Mouse (Mus musculus) cerebellum, postnatal 14 days (tissue): ENCODE measurements around the gene Arid2.
"Not testable (repeated sequence)": the region's sequence is repeated elsewhere in the genome, so short reads cannot be mapped to it uniquely, and the experiment has no call there.

Source experiments
- DNase-seq, 2 experiments: peaks; one replicate each; pipeline ENCODE4 v3.0.0; 2021; ENCODE audit warnings: mixed read lengths in 2 of 2

Gene Arid2

DNA sequence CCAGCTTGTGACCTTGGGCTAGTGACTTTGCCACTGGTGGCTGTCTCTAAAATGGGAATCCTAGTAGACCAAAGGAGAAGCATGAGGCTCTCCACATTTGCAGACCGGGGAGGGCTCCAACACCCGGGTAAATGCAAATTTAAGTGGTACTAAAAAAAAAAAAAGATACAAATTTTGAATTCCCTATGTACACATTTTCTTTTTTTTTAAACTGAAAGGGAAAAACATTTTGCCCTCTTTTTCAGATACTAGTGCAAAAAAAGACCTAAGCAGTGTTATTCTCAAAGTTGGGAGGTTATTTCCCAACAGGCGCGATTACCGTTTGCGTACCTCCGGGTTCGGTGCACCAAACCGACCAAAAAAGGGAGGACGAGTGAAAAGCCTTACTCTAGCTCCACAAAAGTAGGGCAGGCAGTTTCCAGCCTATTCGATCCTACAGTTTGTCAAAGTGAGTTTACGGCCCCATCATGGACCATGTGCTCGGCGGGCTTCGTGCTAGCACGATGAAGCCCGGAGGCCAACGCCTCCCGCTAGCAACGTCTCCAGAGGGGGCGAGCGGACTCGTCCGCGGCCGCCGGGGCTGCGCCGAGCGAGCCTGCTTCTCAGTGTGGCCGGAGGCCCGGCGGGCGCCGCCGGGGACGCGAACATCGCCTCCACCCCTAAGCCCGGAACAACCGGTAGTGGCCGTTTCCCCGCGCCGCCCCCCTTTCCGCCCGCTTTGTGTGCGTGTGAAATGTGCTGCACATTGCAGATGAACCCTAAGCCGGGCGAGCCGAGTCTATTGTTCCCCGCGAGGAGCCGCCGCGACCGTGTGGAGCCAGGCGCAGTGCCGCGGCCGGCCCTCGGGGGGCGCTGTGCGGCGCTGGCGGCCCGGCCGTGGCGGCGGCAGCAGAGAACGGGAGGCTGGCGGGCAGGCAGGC, 1.0 kb upstream of the Arid2 start:
- peak; percentile 95 to 96 for DNase-seq

DNA sequence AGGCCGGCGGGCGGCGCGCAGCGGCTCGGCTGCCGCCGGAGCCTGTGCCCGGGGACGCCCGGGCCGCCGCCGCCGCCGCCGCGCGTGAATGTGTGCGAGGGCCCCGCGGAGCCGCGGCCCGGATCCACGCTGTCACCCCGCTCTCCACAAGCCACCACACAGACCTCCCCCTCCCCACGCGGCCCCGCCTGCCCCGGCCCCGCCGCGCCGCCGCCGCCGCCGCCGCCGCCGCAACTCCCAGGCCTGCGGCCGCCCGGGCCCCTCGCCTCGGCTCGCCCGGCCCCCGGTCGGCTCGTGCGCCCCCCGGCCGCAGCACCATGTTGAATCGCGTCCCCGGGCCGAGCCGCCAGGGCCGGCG, 404 bp upstream of the Arid2 start:
- DNase-seq, result no peak

DNA sequence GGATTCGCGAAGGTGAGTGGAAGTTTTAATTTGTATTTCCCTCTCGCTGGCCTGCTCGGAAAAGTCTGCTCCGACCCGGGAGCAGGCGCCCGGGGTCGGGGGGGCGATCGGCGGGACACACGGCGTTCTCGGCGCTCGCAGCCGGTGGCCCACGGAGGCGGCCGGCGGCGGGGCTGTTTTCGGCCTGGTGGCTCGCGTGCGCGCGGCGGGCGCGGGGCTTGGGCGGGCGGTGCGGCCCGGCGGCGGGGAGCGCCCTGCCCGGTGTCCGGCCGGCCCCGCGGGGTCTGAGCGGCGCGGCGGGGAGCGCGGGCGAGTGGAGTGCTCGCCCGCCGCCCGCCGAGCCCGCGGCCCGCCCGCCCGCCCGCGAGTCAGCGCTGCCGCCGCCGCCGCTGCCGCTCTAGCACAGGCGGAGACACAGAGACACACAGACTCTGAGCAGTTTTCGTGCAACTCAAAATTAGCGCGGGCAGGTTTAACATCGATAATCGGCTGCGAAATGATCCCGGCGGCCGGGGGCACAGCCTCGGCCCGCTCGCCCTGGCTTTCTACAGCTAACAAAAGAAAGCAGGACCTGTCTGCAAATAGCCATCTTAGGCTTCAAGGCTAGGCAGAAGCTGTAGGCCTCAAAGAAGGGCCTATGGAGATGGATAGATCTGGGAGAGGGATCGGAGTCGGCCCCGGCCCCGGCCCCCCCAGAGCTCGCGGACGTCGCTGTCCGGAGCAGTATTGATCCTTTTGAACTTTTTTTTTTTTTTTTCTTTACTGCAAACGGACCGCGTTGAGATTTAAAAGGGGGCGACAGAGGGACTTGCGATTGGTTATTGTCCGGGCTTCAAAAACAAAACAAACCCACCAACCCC, 888 bp downstream of the Arid2 start:
- peak; percentile 60 to 67 for DNase-seq

DNA sequence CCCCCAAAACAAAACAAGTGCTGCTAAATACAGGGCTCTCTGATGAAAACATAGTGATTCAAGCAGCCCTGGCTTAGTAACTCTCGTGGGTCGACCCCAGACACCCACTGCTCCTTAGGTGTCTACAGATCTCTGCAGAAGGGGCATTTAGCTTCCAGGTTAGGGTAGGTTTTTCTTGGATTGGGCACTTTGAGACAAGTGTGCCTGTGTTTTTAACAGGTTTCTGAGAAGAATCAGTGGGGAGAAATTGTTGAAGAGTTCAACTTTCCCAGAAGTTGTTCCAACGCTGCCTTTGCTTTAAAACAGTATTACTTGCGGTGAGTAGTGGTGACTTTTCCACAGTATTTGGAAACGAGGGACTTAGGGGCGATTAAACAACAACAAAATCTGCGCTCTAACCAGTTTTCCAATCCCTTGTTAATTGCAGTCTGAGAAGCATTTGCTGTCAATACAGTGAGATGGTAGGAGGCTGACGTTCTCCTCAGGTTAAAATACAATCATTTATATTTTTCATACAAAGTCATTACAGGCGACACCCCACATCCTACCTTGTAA, 1.6 kb downstream of the Arid2 start:
- DNase-seq, result peak in 1 of 2 experiments; percentile 27

DNA sequence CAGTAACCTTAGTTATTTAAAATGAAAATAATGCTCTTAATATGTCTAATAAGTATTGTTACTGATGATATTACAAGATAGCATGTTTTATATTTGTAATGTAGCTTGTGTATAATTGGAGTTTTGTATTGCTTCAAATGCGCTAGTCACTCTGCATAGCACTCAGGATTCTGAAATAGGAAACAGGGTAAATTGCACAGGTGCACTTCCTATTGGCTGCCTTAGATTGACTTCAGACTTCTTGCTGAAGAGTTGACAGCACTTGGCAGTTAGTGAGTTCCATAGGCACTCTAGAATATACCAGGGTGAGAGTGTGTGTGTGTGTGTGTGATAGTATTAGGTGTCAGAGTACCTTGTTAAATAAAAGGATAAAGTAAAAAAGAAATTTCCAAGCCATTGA, 2.7 kb downstream of the Arid2 start:
- DNase-seq, result no peak

DNA sequence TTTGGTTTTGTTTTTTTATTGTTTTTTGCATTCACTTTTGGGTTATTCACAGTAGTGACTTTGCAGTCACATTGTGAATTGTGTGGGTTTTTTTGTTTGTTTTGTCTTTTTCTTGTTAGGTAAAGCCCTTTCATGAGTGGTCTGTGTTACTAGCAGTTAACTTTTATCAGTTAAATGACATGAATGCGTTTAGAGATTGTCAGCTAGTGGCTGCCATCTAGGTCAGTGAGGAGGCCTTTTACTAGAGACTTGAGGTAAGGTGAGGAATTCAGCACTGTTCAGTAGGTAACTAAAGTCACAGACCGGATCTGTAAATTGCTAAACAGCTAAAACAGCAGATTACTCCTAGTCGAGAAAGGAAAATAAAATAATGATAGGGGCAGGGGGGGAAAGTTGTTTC, 6.1 kb downstream of the Arid2 start:
- no peak for DNase-seq

DNA sequence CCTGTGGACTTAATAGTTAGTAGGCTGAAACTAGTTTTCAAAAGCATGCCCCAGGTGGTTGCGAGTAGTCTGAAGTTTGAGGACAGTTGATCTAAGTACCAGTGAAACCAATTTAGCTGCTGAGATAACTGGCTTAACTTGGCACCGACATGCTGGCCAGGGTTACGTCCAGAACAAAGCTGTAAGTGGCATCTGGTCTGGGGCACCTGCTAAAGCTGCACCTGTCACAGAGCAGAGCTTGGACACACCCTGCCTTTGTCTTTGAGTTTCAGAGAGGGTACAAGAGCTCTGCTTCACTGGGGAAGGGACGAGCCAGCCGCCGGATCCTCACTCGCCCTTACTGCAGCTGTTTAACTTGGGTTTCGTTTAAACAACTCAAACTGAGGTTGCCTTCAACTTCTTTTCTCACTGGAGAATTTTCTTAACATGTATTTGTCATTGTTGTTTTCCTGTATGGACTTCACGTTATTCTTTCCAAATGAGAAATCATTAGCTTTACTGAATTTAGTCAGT, 9.8 kb downstream of the Arid2 start:
- no peak for DNase-seq

DNA sequence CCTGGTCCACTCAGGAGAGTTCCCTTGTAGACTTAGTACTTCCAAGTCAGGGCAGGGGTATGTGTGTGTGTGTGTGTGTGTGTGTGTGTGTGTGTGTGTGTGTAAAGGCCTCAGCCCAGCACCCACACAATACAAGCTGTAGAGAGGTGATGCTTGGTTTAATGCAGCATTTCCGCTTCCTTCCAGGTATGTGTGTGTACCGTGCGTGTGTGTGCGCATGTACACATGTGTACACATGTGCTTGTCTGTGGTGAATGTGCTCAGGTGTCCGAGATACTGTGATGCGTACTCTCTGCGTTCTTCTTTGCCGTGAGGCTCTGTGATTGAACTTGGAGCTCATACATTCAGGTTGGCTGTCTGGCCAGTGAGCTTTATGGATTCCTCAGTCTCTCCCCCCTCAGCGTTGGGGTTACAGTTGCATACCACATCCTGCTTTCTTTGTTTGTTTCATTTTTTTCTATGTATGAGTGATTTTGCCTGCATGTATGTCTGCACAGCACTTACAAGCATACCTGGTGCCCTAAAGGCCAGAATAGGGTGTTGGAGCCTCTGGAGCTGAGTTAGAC, 10.4 kb downstream of the Arid2 start:
- DNase-seq, result no peak

DNA sequence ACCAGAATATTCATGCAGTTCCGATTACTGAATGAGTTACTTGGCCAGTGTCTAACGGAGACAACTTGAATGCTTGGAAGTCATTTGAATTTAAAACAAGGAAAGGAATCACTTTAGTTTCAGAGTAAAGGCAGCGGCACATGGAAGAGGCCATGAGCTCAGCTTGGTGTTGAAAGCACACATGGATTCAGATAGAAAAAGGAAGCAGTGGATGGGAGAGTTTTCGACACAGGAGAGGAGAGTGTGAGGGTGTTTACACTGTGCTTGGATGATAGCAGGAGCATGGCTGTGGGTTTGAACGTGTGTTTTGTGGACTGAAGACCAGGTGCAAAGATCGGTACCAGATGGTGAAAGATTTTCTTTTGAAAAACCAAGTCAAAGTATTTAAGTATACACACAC, 22.0 kb downstream of the Arid2 start:
- DNase-seq, result no peak

DNA sequence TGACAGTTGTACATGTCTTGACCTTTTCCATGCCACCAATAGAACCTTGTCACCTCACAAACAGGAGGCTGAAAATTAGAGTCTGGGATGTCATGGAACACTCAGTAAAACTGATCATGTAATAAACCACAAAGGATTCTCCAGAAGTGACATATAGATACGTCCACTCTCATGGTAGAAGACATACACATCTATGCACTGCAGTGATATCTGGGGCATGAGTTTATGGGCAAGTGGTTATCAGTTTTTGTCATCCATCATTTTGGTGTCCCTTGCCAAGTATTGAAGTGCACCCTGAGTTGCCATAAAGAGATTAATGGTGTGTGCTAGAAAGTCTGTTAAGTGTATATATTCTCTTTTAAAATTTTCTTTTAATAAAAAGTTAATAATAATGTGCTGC, 25.6 kb downstream of the Arid2 start:
- no peak for DNase-seq

DNA sequence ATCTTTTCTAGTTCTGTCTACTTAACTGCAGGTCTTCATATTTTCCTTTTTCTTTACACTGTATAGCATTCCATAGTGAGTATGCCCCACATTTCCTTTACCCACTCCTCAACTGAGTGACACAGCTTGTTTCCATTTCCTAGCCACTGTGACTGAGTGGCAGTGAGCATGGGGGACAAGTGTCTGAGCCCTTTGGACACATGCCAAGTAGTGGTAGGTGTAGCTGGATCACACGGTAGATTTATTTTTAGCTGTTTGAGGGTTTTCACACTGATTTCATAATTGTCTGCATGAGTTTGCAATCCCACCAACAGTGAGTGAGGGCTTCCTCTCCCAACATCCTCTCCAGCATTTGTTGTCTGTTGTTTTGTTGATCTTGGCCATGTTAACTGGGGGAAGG, 28.3 kb downstream of the Arid2 start:
- DNase-seq, result peak; percentile 26 to 31

DNA sequence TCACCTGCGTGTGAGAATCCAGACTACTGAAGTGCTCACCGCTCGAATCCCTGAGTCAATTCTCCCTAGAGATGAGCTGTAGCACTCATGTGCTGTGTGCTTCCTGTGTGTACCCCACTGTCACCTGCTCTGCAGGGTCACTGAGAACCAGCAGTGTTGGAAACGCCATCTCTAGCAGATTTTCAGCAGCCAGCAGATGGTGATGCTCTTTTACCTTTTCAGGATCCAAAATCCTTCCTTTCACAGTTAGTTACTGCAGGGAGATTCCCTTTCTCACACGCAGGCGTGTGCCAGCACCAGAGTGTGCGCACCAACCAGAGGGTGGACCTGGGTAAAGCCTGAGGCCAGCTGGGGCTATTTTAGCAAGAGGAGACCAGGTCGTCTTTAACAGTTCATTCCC, 32.0 kb downstream of the Arid2 start:
- DNase-seq, result peak; percentile 47 to 56

DNA sequence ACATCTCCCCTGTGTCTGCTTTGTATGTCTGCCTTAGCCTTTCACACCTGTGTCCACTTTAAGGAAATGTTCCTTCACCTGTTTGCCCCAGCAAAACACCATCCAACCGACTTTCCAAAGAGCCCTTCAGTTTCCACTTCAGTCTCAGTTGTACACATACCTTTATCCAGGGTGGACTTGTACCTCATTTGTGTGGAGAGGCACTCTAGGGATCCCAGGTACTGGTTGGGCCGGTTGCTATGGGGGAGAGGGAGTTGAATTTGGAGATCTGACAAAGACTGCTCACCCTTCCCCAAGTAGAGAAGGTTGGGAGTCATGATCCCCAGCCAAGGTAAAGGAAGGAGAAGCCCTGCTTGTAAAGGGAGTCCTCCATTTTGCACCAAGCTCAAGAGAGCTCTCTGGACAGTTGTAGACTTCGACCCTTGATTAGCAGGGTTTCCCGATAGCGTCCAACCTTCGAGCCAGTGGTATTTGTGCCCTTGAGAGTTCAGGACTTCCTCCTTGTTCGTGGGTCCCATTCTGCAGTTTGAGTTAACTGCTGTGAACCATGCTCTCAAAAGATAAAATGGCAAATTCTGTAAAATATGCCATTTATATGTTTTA, 38.5 kb downstream of the Arid2 start:
- no peak for DNase-seq

DNA sequence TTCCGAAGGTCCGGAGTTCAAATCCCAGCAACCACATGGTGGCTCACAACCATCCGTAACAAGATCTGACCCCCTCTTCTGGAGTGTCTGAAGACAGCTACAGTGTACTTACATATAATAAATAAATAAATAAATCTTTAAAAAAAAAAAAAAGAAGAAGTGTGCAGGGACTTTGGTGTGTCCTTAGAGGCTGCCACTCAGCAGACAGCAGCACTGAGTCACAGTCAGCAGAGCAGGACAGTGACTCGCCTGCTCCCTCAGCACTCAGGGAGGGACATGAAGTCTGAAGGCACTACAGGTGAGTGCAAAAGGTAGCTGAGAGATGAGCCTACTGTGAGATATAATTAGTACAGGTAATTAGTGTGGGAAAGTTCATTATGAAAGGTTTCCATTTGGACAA, 41.4 kb downstream of the Arid2 start:
- not testable (repeated sequence) for DNase-seq

DNA sequence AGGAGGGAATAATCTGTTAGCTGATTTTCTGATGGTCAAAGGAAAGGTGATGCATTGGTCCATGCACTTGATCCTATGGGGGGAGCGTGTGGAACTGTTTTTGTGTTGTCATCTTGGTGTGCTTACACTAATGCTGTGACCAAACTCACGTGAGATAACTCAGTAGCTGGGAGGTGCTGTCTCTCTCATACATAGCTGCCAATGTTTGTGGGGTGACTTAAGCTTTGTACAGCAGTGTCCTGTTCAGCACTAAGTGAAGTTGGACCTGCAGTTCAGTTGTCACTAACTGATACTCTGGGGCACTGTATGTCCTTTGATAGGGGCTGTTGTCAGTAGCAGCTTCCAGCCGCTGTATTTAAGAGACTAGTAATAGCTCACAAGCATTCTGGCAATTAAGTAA, 43.2 kb downstream of the Arid2 start:
- no peak for DNase-seq

DNA sequence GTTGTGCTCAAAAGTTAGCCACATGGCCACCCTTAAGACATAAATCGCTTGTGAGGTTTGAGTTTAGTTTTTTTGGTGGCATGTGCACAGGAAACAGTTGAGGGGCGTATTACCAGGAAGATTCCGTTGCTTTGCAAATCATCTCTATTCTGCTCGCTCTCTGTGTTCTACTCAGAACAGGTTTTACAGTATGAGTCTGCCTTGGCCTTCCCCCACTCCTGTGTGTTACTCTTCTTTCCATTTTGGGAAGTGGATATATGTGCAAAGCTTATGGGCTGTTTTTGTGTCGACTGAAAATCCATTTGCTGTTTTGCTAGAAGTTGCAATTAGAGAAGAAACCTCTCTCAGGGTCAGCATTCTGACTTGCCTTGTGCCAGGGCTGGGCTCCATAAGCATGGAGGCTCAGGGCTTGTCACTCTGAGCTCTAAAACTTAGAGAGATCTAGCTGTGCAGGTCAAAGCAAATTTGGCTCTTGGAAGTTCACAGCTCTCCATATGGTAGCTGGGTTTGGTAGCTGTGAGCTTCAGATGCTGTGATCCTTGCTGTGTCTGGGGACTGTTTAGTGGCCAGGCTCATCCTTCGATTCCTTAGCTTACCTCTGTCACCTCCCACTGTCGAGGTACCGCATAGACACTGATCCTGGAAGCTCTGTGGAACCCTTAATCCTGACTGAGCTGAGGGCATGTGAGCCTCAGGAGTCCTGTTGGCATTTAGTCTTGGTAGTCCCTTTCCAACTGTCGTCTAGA, 45.3 kb downstream of the Arid2 start:
- DNase-seq, result no peak

DNA sequence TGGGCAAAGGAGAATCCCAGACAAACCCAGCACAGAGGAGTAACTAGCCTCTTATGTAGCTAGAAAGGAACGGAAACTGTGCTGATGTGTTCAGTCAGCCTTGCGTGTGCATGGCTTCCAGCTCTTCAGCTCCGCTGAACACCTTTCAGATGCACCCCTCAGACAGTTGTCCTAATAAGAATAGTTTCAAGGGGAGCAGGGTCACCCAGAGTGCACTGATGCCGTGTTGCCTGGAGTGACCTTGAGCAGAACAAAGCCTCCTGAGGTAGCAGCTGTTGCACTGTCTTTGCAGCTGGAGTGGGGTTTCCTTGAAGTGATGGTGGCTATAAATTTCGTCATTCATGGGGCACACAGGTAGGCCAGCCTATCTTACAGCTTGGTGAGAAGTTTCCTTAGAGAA, 46.0 kb downstream of the Arid2 start:
- no peak for DNase-seq

DNA sequence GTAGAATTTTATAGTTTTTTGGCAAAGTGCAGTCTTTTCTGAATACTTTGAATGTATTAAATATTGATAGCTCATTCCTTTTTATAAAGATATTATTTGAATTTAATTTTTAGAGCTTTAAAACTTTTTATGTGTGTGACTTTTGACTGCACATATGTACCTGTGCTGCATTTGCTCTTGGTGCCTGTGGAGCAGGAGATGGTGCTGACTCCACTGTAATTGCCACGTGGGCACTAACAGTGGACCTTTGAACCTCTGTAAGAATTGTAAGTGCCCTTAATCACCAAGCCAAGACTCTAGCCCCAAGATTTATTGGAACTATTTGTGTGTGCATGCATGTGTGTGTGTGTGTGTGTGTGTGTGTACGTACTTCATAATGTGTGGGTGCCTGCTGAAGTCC, 53.6 kb downstream of the Arid2 start:
- DNase-seq, result no peak

DNA sequence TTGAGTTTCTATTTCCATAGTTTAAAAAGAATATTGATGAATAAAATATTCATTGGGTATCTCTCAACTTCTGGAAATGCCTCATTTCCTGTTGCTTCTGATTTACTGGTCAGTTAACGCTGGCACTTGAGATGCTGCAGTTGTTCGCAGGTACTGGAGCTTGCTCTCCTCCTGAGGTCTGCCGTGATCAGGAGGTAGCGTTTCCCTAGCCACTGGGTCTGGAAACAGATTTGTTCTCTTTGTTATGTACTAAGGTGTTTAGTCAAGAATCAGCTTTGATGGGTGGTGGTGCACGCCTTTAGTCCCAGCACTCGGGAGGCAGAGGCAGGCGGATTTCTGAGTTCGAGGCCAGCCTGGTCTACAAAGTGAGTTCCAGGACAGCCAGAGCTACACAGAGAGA, 54.8 kb downstream of the Arid2 start:
- DNase-seq, result no peak

DNA sequence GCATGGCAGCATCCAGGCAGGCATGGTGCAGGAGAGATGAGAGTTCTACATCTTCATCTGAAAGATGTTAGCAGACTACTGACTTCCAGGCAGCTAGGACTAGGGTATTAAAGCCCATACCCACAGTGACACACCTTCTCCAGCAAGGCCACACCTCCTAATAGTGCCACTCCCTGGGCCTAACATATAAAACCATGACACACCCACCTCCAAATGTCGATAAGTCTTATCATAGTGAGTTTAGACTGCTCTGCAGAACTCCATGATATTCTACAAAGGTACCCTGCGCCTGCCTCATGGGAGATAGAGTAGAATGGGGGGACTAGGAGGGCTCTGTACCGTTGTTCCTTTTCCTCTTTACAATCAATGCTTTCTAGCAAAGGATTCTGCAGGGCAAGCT, 55.6 kb downstream of the Arid2 start:
- no peak for DNase-seq

DNA sequence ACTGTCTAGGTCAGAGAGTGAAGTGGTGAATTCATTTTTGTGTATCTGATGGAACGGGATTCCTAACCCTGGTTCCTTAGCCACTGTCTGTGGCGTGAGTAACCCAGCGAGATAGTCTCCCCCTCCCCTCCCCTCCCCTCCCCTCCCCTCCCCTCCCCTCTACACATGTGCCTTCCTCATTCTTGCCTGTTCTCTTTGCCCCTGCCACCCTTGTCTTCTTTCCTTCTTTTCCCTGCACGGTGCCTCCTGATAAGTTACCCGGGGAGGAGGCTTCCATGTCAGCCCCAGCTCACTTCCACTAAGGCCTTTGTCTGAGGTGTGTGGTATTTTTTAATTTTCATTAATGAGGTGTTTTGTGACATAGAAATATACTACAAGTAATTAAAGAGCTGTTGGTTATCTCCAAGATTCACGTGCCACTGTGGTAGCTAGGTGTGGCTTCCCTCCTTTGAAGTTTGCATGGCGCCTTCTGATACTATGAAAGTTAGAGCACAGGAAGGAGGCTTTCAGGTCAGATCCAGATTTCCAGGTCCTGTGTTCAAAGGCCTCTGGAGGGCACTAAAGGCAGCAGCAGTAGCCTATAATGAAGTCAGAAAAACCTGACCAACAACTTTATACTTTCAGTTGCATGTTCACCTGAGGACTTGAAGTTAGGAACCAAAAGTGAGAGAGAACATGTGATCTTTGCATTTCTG, 57.4 kb downstream of the Arid2 start:
- DNase-seq, result no peak
